ENCODE assay signal across 8 mouse cellular contexts in genomic region chr19:53420924-53421582, GRCm38 (mm10). TPM values are rescaled to one million over a fixed set of nuclear protein-coding genes. Genes with fewer than 3 reads are reported as not detected.
DNase-seq lines count a peak whose midpoint lies in the region; ATAC-seq lines count a peak whose summit lies in the region.

No protein-coding gene starts in this region.

- peak; percentile 65 for ATAC-seq in megakaryocyte progenitor cell, adult 5-6 weeks (replicated peaks; ENCODE audit: poor library complexity)

- peak; percentile 94 for DNase-seq in ZHBTc4 (ENCODE audit: low read depth, low spot score)
- peak; percentile 72 to 78 for DNase-seq in cerebellum, postnatal 36 days
- DNase-seq in gastrocnemius, postnatal 10 days, result peak; percentile 51
- peak; percentile 61 for DNase-seq in hindlimb bud, embryonic 11.5 days (ENCODE audit: extremely low spot score, low read depth, low spot score)
- peak; percentile 69 to 76 for DNase-seq in left cerebral cortex, postnatal 14 days (ENCODE audit: low spot score in 2 of 2)
- DNase-seq in right cerebral cortex, adult 2 months (ENCODE audit: low spot score in 2 of 2), result peak; percentile 67 to 74
- peak; percentile 80 for DNase-seq in urinary bladder, postnatal 14 days (ENCODE audit: low spot score)

- intact Hi-C loops in left cerebral cortex, postnatal 14 days (cut with DNase I), result no loop called here

RNA-seq across cellular contexts. Expression of gene Smndc1, which starts 30.7 kb away (rescaled TPM):
- total RNA-seq in gastrocnemius, postnatal 10 days (2021), result 10 to 100 TPM; 27.3 to 34.7 TPM
- 10 to 100 TPM; 35.3 to 36.2 TPM for total RNA-seq in left cerebral cortex, postnatal 14 days (2021)
- total RNA-seq in megakaryocyte progenitor cell, adult 5-6 weeks (2015), result 83.2 and 83.5 TPM in 2 replicates
- total RNA-seq in megakaryocyte progenitor cell, adult 5-6 weeks (2017), result 32.3 and 42.5 TPM in 2 replicates

RNA-seq across cellular contexts. Expression of gene Gm10197, which starts 49.5 kb away (rescaled TPM):
- total RNA-seq in gastrocnemius, postnatal 10 days (2021), result not detected
- total RNA-seq in left cerebral cortex, postnatal 14 days (2021), result not detected
- total RNA-seq in megakaryocyte progenitor cell, adult 5-6 weeks (2015), result not detected in 2 replicates
- not detected in 2 replicates for total RNA-seq in megakaryocyte progenitor cell, adult 5-6 weeks (2017)

Comparison
In these comparisons a context has a peak if more than half of its experiments do, and no peak if none do; other contexts are left out.
1. Peak in every context shown above with its lines: DNase-seq and ATAC-seq.